In genomic region chr10:81406504-81407440, GRCm38 (mm10) we compare ENCODE assay signal across 8 mouse cellular contexts. TPM values are rescaled to one million over a fixed set of nuclear protein-coding genes. Genes with fewer than 3 reads are reported as not detected.
DNase-seq lines count a peak whose midpoint lies in the region; ATAC-seq and TF ChIP-seq lines count a peak whose summit lies in the region.

No protein-coding gene starts in this region.

- peak overlapping the region; percentile 45 for H3K9ac ChIP-seq in hindbrain, embryonic 11.5 days (ENCODE audit: low read depth, low read length)
- H3K9ac ChIP-seq in midbrain, embryonic 13.5 days (replicated peaks) = peak overlapping the region; percentile 39; the same call in 1 of the 2 replicates

- DNase-seq in kidney, adult 2 months = no peak
- DNase-seq in kidney, adult 8-10 months = no peak
- no peak for DNase-seq in hindbrain, embryonic 11.5 days (ENCODE audit: low spot score)
- no peak for DNase-seq in thymus, postnatal 36 days
- no peak for DNase-seq in left cerebral cortex, postnatal 36 days (ENCODE audit: low spot score in 2 of 2)

- intact Hi-C loops in left cerebral cortex, postnatal 36 days (cut with DNase I) = no loop called here

- no peaks in the 10 kb centered on the region for H3K9me3 ChIP-seq in hindbrain, embryonic 11.5 days (ENCODE audit: control insufficient read depth, low read length)
- no peaks in the 10 kb centered on the region for H3K9me3 ChIP-seq in midbrain, embryonic 13.5 days

- peak overlapping the region; percentile 21 for H3K4me3 ChIP-seq in kidney, adult 2 months (ENCODE audit: insufficient read depth, low read depth, low read length)
- H3K4me3 ChIP-seq in brown adipose tissue, adult 24 weeks (ENCODE audit: insufficient read depth, low read depth, low read length) = peak overlapping the region; percentile 32
- H3K4me3 ChIP-seq in hindbrain, embryonic 11.5 days (ENCODE audit: low read depth, low read length) = peak overlapping the region; percentile 23; the same call in 1 of the 2 replicates
- no peak overlapping the region; the same call in 1 of the 2 replicates for H3K4me3 ChIP-seq in midbrain, embryonic 13.5 days (replicated peaks)

- H3K36me3 ChIP-seq in kidney, adult 2 months (ENCODE audit: control insufficient read depth, insufficient read depth, low read length) = peaks cover 3% of the 10 kb centered on the region
- no peaks in the 10 kb centered on the region for H3K36me3 ChIP-seq in hindbrain, embryonic 11.5 days (ENCODE audit: control insufficient read depth, insufficient read depth, low read length)
- H3K36me3 ChIP-seq in midbrain, embryonic 13.5 days = peaks cover 44% of the 10 kb centered on the region

- ATAC-seq in hindbrain, embryonic 11.5 days (ENCODE audit: low FRiP score) = no peak
- no peak for ATAC-seq in midbrain, embryonic 13.5 days
- ATAC-seq in inflammation-experienced regulatory T-cells, adult 6 months = no peak

- H3K27me3 ChIP-seq in kidney, adult 2 months (replicated peaks; ENCODE audit: control insufficient read depth, insufficient read depth, low read length) = no peaks in the 10 kb centered on the region
- peaks cover 22% of the 10 kb centered on the region for H3K27me3 ChIP-seq in hindbrain, embryonic 11.5 days (ENCODE audit: control insufficient read depth, insufficient read depth, low read length)
- H3K27me3 ChIP-seq in midbrain, embryonic 13.5 days = peaks cover 48% of the 10 kb centered on the region

- WGBS in kidney, adult 2 months = 54% methylated on average over 24 of the region's 24 CpGs
- WGBS in hindbrain, embryonic 11.5 days = 22% methylated on average over 24 of the region's 24 CpGs
- 27% methylated on average over 24 of the region's 24 CpGs for WGBS in midbrain, embryonic 13.5 days

- no peak for TF ChIP-seq POLR2A in kidney, adult 2 months (IDR thresholded peaks at IDR 0.05; ENCODE audit: low read depth, low read length)

- H3K27ac ChIP-seq in kidney, adult 2 months (ENCODE audit: insufficient read depth, low read depth, low read length) = peak overlapping the region; percentile 92
- H3K27ac ChIP-seq in brown adipose tissue, adult 24 weeks (replicated peaks; ENCODE audit: low read depth, low read length) = peak overlapping the region; percentile 59
- 0 out of 2 replicates have a peak overlapping the region, but pooled peaks have one; percentile 10 for H3K27ac ChIP-seq in hindbrain, embryonic 11.5 days (ENCODE audit: low read depth, low read length)
- 0 out of 2 replicates have a peak overlapping the region, but pooled peaks have one; percentile 5 for H3K27ac ChIP-seq in midbrain, embryonic 13.5 days

- H3K4me1 ChIP-seq in kidney, adult 2 months (ENCODE audit: control insufficient read depth, insufficient read depth, low read length) = peaks cover 49% of the 10 kb centered on the region
- peaks cover 40% of the 10 kb centered on the region for H3K4me1 ChIP-seq in brown adipose tissue, adult 24 weeks (ENCODE audit: control insufficient read depth, insufficient read depth, insufficient read length, low read length)
- peaks cover 33% of the 10 kb centered on the region for H3K4me1 ChIP-seq in hindbrain, embryonic 11.5 days (replicated peaks; ENCODE audit: control insufficient read depth, insufficient read depth, low read length)
- peaks cover 77% of the 10 kb centered on the region for H3K4me1 ChIP-seq in midbrain, embryonic 13.5 days (replicated peaks)

- TF ChIP-seq CTCF in kidney, adult 2 months (conservative IDR thresholded peaks at IDR 0.05; ENCODE audit: insufficient read depth, insufficient read length, low read depth, low read length) = no peak

- H3K4me2 ChIP-seq in hindbrain, embryonic 11.5 days (replicated peaks; ENCODE audit: low read depth, low read length) = peak overlapping the region; percentile 26
- H3K4me2 ChIP-seq in midbrain, embryonic 13.5 days (replicated peaks) = peak overlapping the region; percentile 33

RNA-seq across cellular contexts. Expression of gene Smim24, which starts 13.9 kb away (rescaled TPM):
- 693 and 694 TPM in 2 replicates for polyA plus RNA-seq in kidney, adult 2 months (2012; rRNA removed)
- polyA plus RNA-seq in brown adipose tissue, adult 24 weeks (2012; ENCODE audit: insufficient read depth, insufficient read length, missing spikeins) = 1.9 and 5.3 TPM in 2 replicates
- 2.7 and 4.1 TPM in 2 replicates for polyA plus RNA-seq in hindbrain, embryonic 11.5 days (2014; fragmentation: Nextera tagmentation; extraction: Ambion mirVana)
- 1.4 and 1.9 TPM in 2 replicates for polyA plus RNA-seq in midbrain, embryonic 13.5 days (2015; fragmentation: Nextera tagmentation; extraction: Ambion mirVana)
- 10 to 100 TPM in 1 of 3 experiments, 1 to 10 TPM in 2; 4.4 to 10.7 (median 9.8) TPM for polyA plus RNA-seq in inflammation-experienced regulatory T-cells, adult 6 months (2017; shearing (Covaris generic))
- total RNA-seq in left cerebral cortex, postnatal 36 days (2021) = under 1 TPM; 0.77 to 0.94 TPM

RNA-seq across cellular contexts. Expression of gene Gm48552, which starts 18.0 kb away (rescaled TPM):
- 1.0 and 2.8 TPM in 2 replicates for polyA plus RNA-seq in kidney, adult 2 months (2012; rRNA removed)
- not detected in 2 replicates for polyA plus RNA-seq in brown adipose tissue, adult 24 weeks (2012; ENCODE audit: insufficient read depth, insufficient read length, missing spikeins)
- polyA plus RNA-seq in hindbrain, embryonic 11.5 days (2014; fragmentation: Nextera tagmentation; extraction: Ambion mirVana) = 0.49 and 1.0 TPM in 2 replicates
- polyA plus RNA-seq in midbrain, embryonic 13.5 days (2015; fragmentation: Nextera tagmentation; extraction: Ambion mirVana) = 1.2 and 2.1 TPM in 2 replicates
- polyA plus RNA-seq in inflammation-experienced regulatory T-cells, adult 6 months (2017; shearing (Covaris generic)) = 1 to 10 TPM in 1 of 3 experiments, not detected in 2; 3.1 TPM
- 1 to 10 TPM; 1.9 to 4.9 TPM for total RNA-seq in left cerebral cortex, postnatal 36 days (2021)

RNA-seq across cellular contexts. Expression of gene Gm48551, which starts 22.5 kb away (rescaled TPM):
- 2.1 and 2.3 TPM in 2 replicates for polyA plus RNA-seq in kidney, adult 2 months (2012; rRNA removed)
- 2.4 TPM in 1 of 2 replicates, not detected in the other for polyA plus RNA-seq in brown adipose tissue, adult 24 weeks (2012; ENCODE audit: insufficient read depth, insufficient read length, missing spikeins)
- polyA plus RNA-seq in hindbrain, embryonic 11.5 days (2014; fragmentation: Nextera tagmentation; extraction: Ambion mirVana) = 2.2 and 3.2 TPM in 2 replicates
- 6.9 and 7.2 TPM in 2 replicates for polyA plus RNA-seq in midbrain, embryonic 13.5 days (2015; fragmentation: Nextera tagmentation; extraction: Ambion mirVana)
- 1 to 10 TPM in 2 of 3 experiments, under 1 TPM in 1; 0.60 to 1.9 (median 1.1) TPM for polyA plus RNA-seq in inflammation-experienced regulatory T-cells, adult 6 months (2017; shearing (Covaris generic))
- 1 to 10 TPM; 2.5 to 4.3 TPM for total RNA-seq in left cerebral cortex, postnatal 36 days (2021)

RNA-seq across cellular contexts. Expression of gene Dohh, which starts 22.5 kb away (rescaled TPM):
- 60.6 and 79.8 TPM in 2 replicates for polyA plus RNA-seq in kidney, adult 2 months (2012; rRNA removed)
- 25.1 and 35.9 TPM in 2 replicates for polyA plus RNA-seq in brown adipose tissue, adult 24 weeks (2012; ENCODE audit: insufficient read depth, insufficient read length, missing spikeins)
- polyA plus RNA-seq in hindbrain, embryonic 11.5 days (2014; fragmentation: Nextera tagmentation; extraction: Ambion mirVana) = 44.8 and 52.6 TPM in 2 replicates
- polyA plus RNA-seq in midbrain, embryonic 13.5 days (2015; fragmentation: Nextera tagmentation; extraction: Ambion mirVana) = 73.5 TPM in 2 replicates
- polyA plus RNA-seq in inflammation-experienced regulatory T-cells, adult 6 months (2017; shearing (Covaris generic)) = 10 to 100 TPM in 2 of 3 experiments, 1 to 10 TPM in 1; 9.2 to 17.9 (median 10.9) TPM
- 100 to 1,000 TPM in 1 of 2 experiments, 10 to 100 TPM in 1; 80.0 to 103 TPM for total RNA-seq in left cerebral cortex, postnatal 36 days (2021)

RNA-seq across cellular contexts. Expression of gene Fzr1, which starts 28.5 kb away (rescaled TPM):
- polyA plus RNA-seq in kidney, adult 2 months (2012; rRNA removed) = 41.1 and 49.8 TPM in 2 replicates
- 9.3 and 10.3 TPM in 2 replicates for polyA plus RNA-seq in brown adipose tissue, adult 24 weeks (2012; ENCODE audit: insufficient read depth, insufficient read length, missing spikeins)
- 83.0 and 92.1 TPM in 2 replicates for polyA plus RNA-seq in hindbrain, embryonic 11.5 days (2014; fragmentation: Nextera tagmentation; extraction: Ambion mirVana)
- polyA plus RNA-seq in midbrain, embryonic 13.5 days (2015; fragmentation: Nextera tagmentation; extraction: Ambion mirVana) = 127 and 133 TPM in 2 replicates
- polyA plus RNA-seq in inflammation-experienced regulatory T-cells, adult 6 months (2017; shearing (Covaris generic)) = 10 to 100 TPM; 10.7 to 27.1 (median 13.4) TPM
- 10 to 100 TPM; 67.8 to 72.2 TPM for total RNA-seq in left cerebral cortex, postnatal 36 days (2021)

Comparison
In these comparisons a context has a peak if more than half of its experiments do, and no peak if none do; other contexts are left out.
1. H3K27ac ChIP-seq: peak in every context shown above with its lines; median percentile 92 in kidney, adult 2 months; 59 in brown adipose tissue, adult 24 weeks; 10 in hindbrain, embryonic 11.5 days; 5 in midbrain, embryonic 13.5 days.
2. RNA of gene Smim24, which starts 13.9 kb away (polyA plus RNA-seq): 693 to 694 TPM in kidney, adult 2 months; 4.4 to 10.7 TPM in inflammation-experienced regulatory T-cells, adult 6 months, 2.7 to 4.1 TPM in hindbrain, embryonic 11.5 days, 1.9 to 5.3 TPM in brown adipose tissue, adult 24 weeks and 1.4 to 1.9 TPM in midbrain, embryonic 13.5 days; every median in the first group is over 10 times any median in the second.